Mouse (Mus musculus) CH12.LX (cell line): Measurements from ENCODE around the gene Gm4881. TPM values are rescaled to one million over a fixed set of nuclear protein-coding genes. Genes with fewer than 3 reads are reported as not detected.

Source experiments
- DNase-seq: peaks from one replicate; pipeline ENCODE4 v3.0.0-alpha.2; 2013; ENCODE audit errors: extremely low read depth
- H3K27ac ChIP-seq: 2 replicates; pipeline ENCODE4 v1.5.1; 2012; ENCODE audit warnings: low read depth, mild to moderate bottlenecking, control low read depth, moderate library complexity; ENCODE audit not compliant: insufficient read depth
- H3K27me3 ChIP-seq: replicated peaks from 2 replicates; pipeline ENCODE3; 2012; ENCODE audit warnings: inconsistent platforms
- H3K36me3 ChIP-seq, 2 experiments: replicated peaks in 1 of 2; 2 replicates each; pipeline versions ENCODE3 to v1.6.1; 2012; ENCODE audit warnings: inconsistent platforms in 1 of 2, low read length in 1 of 2, mild to moderate bottlenecking in 1 of 2, mixed read lengths in 1 of 2, moderate library complexity in 1 of 2; ENCODE audit not compliant: control insufficient read depth in 1 of 2, insufficient read depth in 1 of 2
- H3K4me1 ChIP-seq, 2 experiments: 2 replicates each; pipeline ENCODE4 v1.6.1; 2012; ENCODE audit warnings: inconsistent platforms in 1 of 2, moderate library complexity in 1 of 2; ENCODE audit not compliant: insufficient read depth in 2 of 2, control insufficient read depth in 1 of 2
- H3K4me2 ChIP-seq: 2 replicates; pipeline ENCODE4 v1.6.1; 2012; ENCODE audit warnings: low read depth, mild to moderate bottlenecking, control low read depth; ENCODE audit not compliant: poor library complexity, insufficient read depth, severe bottlenecking
- H3K4me3 ChIP-seq, 3 experiments: fragments of 150-350 bp in 1 of 3; sonication (generic) in 1 of 3; replicated peaks in 1 of 3; 2 replicates each; pipeline versions ENCODE3 to v1.5.1; 2011 to 2012; ENCODE audit warnings: low read depth in 2 of 3, low read length in 2 of 3, mild to moderate bottlenecking in 2 of 3, moderate library complexity in 2 of 3, control low read depth in 1 of 3, improper control_type of control experiment in 1 of 3, inconsistent platforms in 1 of 3, mixed read lengths in 1 of 3; ENCODE audit not compliant: poor library complexity in 1 of 3
- H3K79me2 ChIP-seq: replicated peaks from 2 replicates; pipeline ENCODE4 v1.6.1; 2012; ENCODE audit warnings: mild to moderate bottlenecking, moderate library complexity; ENCODE audit not compliant: control insufficient read depth, poor library complexity, insufficient read depth, severe bottlenecking; ENCODE audit errors: extremely low read depth
- H3K9ac ChIP-seq: 2 replicates; pipeline ENCODE4 v1.6.1; 2012; ENCODE audit warnings: low read depth, mild to moderate bottlenecking, control low read depth, moderate library complexity; ENCODE audit not compliant: insufficient read depth
- H3K9me3 ChIP-seq: replicated peaks from 2 replicates; pipeline ENCODE3; 2012; ENCODE audit warnings: low read length, inconsistent platforms, mixed read lengths
- BHLHE40 ChIP-seq: IDR thresholded peaks from 2 replicates; pipeline ENCODE4 v1.6.1; 2011; ENCODE audit warnings: mild to moderate bottlenecking, low read depth, low read length, improper control_type of control experiment
- CHD1 ChIP-seq: IDR thresholded peaks from 2 replicates; pipeline ENCODE4 v1.6.1; 2012; ENCODE audit warnings: low read depth, low read length, improper control_type of control experiment, inconsistent platforms
- CTCF ChIP-seq, 2 experiments: IDR thresholded peaks in 1 of 2; conservative IDR thresholded peaks in 1 of 2; 2 replicates each; pipeline ENCODE4 v1.5.1; 2011 to 2012; ENCODE audit warnings: low read depth in 2 of 2, low read length in 2 of 2, improper control_type of control experiment in 1 of 2, inconsistent platforms in 1 of 2, mild to moderate bottlenecking in 1 of 2, moderate library complexity in 1 of 2
- ELF1 ChIP-seq: IDR thresholded peaks from 2 replicates; pipeline ENCODE4 v1.6.1; 2014; ENCODE audit warnings: low read depth, mild to moderate bottlenecking, inconsistent platforms, low read length, improper control_type of control experiment
- ETS1 ChIP-seq: conservative IDR thresholded peaks from 2 replicates; pipeline ENCODE4 v1.6.1; 2012; ENCODE audit warnings: low read depth, mild to moderate bottlenecking, inconsistent platforms, low read length, improper control_type of control experiment, moderate library complexity
- HCFC1 ChIP-seq: IDR thresholded peaks from 2 replicates; pipeline ENCODE4 v1.6.1; 2012; ENCODE audit warnings: low read depth, mild to moderate bottlenecking, inconsistent platforms, low read length, improper control_type of control experiment
- IRF4 ChIP-seq: IDR thresholded peaks from 2 replicates; pipeline ENCODE4 v1.6.1; 2014; ENCODE audit warnings: low read depth, mild to moderate bottlenecking, inconsistent platforms, low read length, improper control_type of control experiment
- JUND ChIP-seq: conservative IDR thresholded peaks from 2 replicates; pipeline ENCODE4 v1.6.1; 2011; ENCODE audit warnings: low read depth, low read length, improper control_type of control experiment
- KAT2A ChIP-seq: IDR thresholded peaks from 2 replicates; pipeline ENCODE4 v1.6.1; 2012; ENCODE audit warnings: low read length, improper control_type of control experiment, inconsistent platforms; ENCODE audit not compliant: insufficient replicate concordance
- MAX ChIP-seq: IDR thresholded peaks from 2 replicates; pipeline ENCODE4 v1.6.1; 2011; ENCODE audit warnings: low read length, improper control_type of control experiment
- MXI1 ChIP-seq: IDR thresholded peaks from 2 replicates; pipeline ENCODE4 v1.6.1; 2011; ENCODE audit warnings: mild to moderate bottlenecking, low read depth, low read length, improper control_type of control experiment
- NRF1 ChIP-seq: IDR thresholded peaks from 2 replicates; pipeline ENCODE4 v1.6.1; 2014; ENCODE audit warnings: low read depth, mild to moderate bottlenecking, inconsistent platforms, low read length, improper control_type of control experiment, moderate library complexity
- PAX5 ChIP-seq: IDR thresholded peaks from 2 replicates; pipeline ENCODE4 v1.6.1; 2012; ENCODE audit warnings: low read length, inconsistent platforms, mixed read lengths
- POLR2A ChIP-seq: IDR thresholded peaks from 2 replicates; pipeline ENCODE4 v1.6.1; 2011; ENCODE audit warnings: low read depth, mild to moderate bottlenecking, improper control_type of control experiment, low read length
- RAD21 ChIP-seq: IDR thresholded peaks from 2 replicates; pipeline ENCODE4 v1.6.1; 2011; ENCODE audit warnings: low read depth, mild to moderate bottlenecking, low read length, improper control_type of control experiment, moderate library complexity
- RCOR1 ChIP-seq: conservative IDR thresholded peaks from 2 replicates; pipeline ENCODE4 v1.6.1; 2012; ENCODE audit warnings: low read depth, mild to moderate bottlenecking, inconsistent platforms, low read length, improper control_type of control experiment
- TBP ChIP-seq: conservative IDR thresholded peaks from 2 replicates; pipeline ENCODE4 v1.6.1; 2011; ENCODE audit warnings: low read depth, low read length, improper control_type of control experiment
- TCF12 ChIP-seq: IDR thresholded peaks from 2 replicates; pipeline ENCODE4 v1.6.1; 2014; ENCODE audit warnings: low read depth, mild to moderate bottlenecking, inconsistent platforms, low read length, improper control_type of control experiment
- USF1 ChIP-seq: IDR thresholded peaks from 2 replicates; pipeline ENCODE4 v1.6.1; 2014; ENCODE audit warnings: low read depth, mild to moderate bottlenecking, inconsistent platforms, low read length, improper control_type of control experiment
- USF2 ChIP-seq: conservative IDR thresholded peaks from 2 replicates; pipeline ENCODE4 v1.6.1; 2011; ENCODE audit warnings: low read depth, low read length, improper control_type of control experiment
- ZKSCAN1 ChIP-seq: IDR thresholded peaks from 2 replicates; pipeline ENCODE4 v1.6.1; 2012; ENCODE audit warnings: low read depth, inconsistent platforms, low read length, improper control_type of control experiment, borderline replicate concordance
- dilution Hi-C: fragments of 300-500 bp; cut with MboI; formaldehyde crosslinking; loops from 2 replicates; pipeline ENCODE4 v1.14.3; 2020; ENCODE audit warnings: low sequenced_read_pairs; ENCODE audit not compliant: extremely low pct_unique_long_range_greater_than_20kb, extremely low pct_ligation_motif_present
- in situ Hi-C: fragments of 300-500 bp; cut with MboI; formaldehyde crosslinking; loops from 3 replicates; pipeline ENCODE4 v1.14.3; 2019; ENCODE audit warnings: low sequenced_read_pairs, low pct_ligation_motif_present, low pct_unique_long_range_greater_than_20kb, mixed read lengths
- polyA plus RNA-seq: library from polyadenylated mRNA; unstranded; fragments of >175 nt; gene quantifications from 2 replicates; pipeline ENCODE4 v1.2.1, GENCODE M21; 2012; ENCODE audit warnings: low read depth; ENCODE audit not compliant: insufficient read length
- total RNA-seq, 2 experiments: library from RNA; depleted of rRNA; stranded (reverse); fragments of 300-350 nt in 1 of 2; fragments of >200 nt in 1 of 2; gene quantifications; 2 replicates each; pipeline ENCODE4 v1.2.3; 2012 to 2014

The Gm4881 gene
- total RNA-seq (2012; rRNA removed), result not detected in 2 replicates
- total RNA-seq (2014; rRNA removed), result not detected in 2 replicates
- not detected in 2 replicates for polyA plus RNA-seq

DNA sequence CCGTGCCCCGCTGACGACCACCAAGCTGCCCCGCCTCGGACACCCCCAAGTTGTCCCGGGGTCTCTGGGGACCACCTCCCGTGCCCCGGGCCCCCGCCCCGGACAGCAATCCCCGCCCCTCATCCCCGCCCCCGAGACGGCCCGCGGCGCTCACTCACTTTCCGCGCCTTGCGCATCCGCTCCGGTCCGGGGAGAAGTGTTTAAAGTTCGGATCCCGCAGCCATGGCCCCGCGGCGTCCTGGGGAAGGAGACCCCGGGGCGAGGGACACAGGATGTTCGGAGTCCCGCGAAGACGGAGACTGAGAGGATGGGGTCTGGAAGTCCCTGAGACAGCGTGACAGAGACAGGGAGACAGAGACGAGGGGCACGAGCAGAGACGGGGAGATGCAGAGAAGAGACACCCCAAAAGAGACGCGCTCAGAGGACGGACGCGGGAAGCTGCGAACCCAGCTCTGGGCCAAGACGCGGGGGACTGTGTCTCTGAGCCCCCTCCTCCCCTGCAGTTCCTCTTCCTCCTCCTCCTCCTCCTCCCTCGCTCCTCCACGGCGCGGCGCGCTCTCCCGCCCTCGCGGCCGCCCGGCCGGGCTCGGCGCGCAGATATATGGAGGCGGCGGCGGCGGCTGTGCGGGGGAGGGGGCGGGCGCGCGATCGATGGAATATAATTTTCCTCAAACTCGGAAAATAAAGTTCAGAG lies at the start of gene Gm4881:
Gene Gm4881 (minus strand): TSS at position 238 of the 694 bp plus-strand sequence.
- peaks cover 93% of the 10 kb centered on the region for H3K27me3 ChIP-seq
- TF ChIP-seq NRF1 (0 out of 2 replicates have a peak, but pooled peaks have one; percentile 19), ETS1 (no peak), RCOR1 (no peak), ZKSCAN1 (no peak)

DNA sequence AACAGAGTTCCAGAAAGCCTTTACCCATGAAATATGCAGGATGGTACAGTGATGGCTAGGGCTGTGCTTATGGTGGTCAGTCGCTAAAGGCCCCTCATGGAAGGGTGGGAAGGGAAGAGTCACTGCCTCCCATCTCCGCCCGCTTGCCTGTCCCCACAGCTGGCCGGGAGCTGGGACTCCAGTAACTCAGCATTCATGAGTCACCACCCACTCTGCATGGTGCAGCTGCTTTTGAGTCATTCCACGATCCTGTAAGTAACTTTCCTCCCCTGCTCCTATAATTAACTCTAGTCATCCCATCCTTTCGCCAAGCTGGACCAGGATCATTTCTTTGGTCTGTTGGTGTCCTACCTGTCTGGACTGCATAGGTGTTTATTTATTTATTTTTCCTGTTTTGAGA lies 48.8 kb upstream of the Gm4881 start:
- peaks cover 80% of the 10 kb centered on the region for H3K27me3 ChIP-seq
- no peak overlapping the region for H3K27ac ChIP-seq
- no peak overlapping the region for H3K4me3 ChIP-seq
- no peak for TF ChIP-seq CHD1
- no peak for TF ChIP-seq POLR2A
- no peak for TF ChIP-seq TBP
- no peak for TF ChIP-seq USF2
- no peak for TF ChIP-seq HCFC1
- TF ChIP-seq KAT2A, result no peak
- no peak for TF ChIP-seq ETS1
- TF ChIP-seq RAD21, result no peak
- TF ChIP-seq PAX5, result no peak
- TF ChIP-seq USF1, result no peak
- TF ChIP-seq ELF1, result no peak
- TF ChIP-seq IRF4, result no peak
- no peak for TF ChIP-seq MAX
- TF ChIP-seq MXI1, result no peak
- no peak for TF ChIP-seq TCF12
- no peak for TF ChIP-seq JUND
- TF ChIP-seq BHLHE40, result no peak
- TF ChIP-seq CTCF (conservative IDR thresholded peaks at IDR 0.05 in 1 of 2, IDR thresholded peaks at IDR 0.05 in 1 of 2; ENCODE audit: low read depth in 2 of 2, low read length in 2 of 2), result no peak
- DNase-seq, result no peak
- no peak overlapping the region for H3K4me2 ChIP-seq
- H3K79me2 ChIP-seq, result no peaks in the 10 kb centered on the region
- H3K9me3 ChIP-seq, result no peaks in the 10 kb centered on the region
- dilution Hi-C loops (no loop called here), in situ Hi-C loops (no loop called here)
- H3K4me1 ChIP-seq, result peaks cover 0 to 4% of the 10 kb centered on the region in 2 experiments; a peak in 1 of 4 replicates
- no peaks in the 10 kb centered on the region for H3K36me3 ChIP-seq
- H3K9ac ChIP-seq, result no peak overlapping the region

More for the DNA sequence above, at the start of gene Gm4881:
- H3K9me3 ChIP-seq, result peaks cover 4% of the 10 kb centered on the region
- peak within 1 kb of the TSS; percentile 64 for H3K4me2 ChIP-seq
- in situ Hi-C loops, result no loop called here
- peaks cover 4 to 5% of the 10 kb centered on the region in 2 experiments; a peak in 3 of 4 replicates for H3K4me1 ChIP-seq
- no peaks in the 10 kb centered on the region for H3K36me3 ChIP-seq
- H3K9ac ChIP-seq, result peak within 1 kb of the TSS; percentile 30; the same call in 1 of the 2 replicates
- H3K27ac ChIP-seq, result no peak within 1 kb of the TSS
- DNase-seq, result no peak
- no peaks in the 10 kb centered on the region for H3K79me2 ChIP-seq
- dilution Hi-C loops, result no loop called here
- peak within 1 kb of the TSS in 1 of 3 experiments; percentile 52 for H3K4me3 ChIP-seq
